Mouse (Mus musculus): ENCODE data around the gene Masp1.

GRCm38 (mm10) chr16:23516606-23517005 lies 4.0 kb downstream of the Masp1 start:
- TF ChIP-seq CTCF (IDR thresholded peaks at IDR 0.05; ENCODE audit: control insufficient read depth, insufficient read depth, insufficient read length): no peak
- no peak for TF ChIP-seq MYOG (IDR thresholded peaks at IDR 0.05; ENCODE audit: control insufficient read depth, extremely low read depth, insufficient read length)
- no peak for TF ChIP-seq USF1 (IDR thresholded peaks at IDR 0.05; ENCODE audit: low read depth)
- no peak for TF ChIP-seq MYOD1 (IDR thresholded peaks at IDR 0.05; ENCODE audit: control insufficient read depth, insufficient read length, low read depth)
- TF ChIP-seq FOSL1 (IDR thresholded peaks at IDR 0.05; ENCODE audit: insufficient read depth, low read length, poor library complexity, severe bottlenecking): no peak
- no peak for TF ChIP-seq MAX (IDR thresholded peaks at IDR 0.05)

Measured in C2C12 (cell line).